Mouse (Mus musculus): Measurements from ENCODE around the gene Mia. TPM values are rescaled to one million over a fixed set of nuclear protein-coding genes. Genes with fewer than 3 reads are reported as not detected.

Gene Mia
- polyA plus RNA-seq, 1 experiment from 2014 or later, result 0.76 TPM

DNA sequence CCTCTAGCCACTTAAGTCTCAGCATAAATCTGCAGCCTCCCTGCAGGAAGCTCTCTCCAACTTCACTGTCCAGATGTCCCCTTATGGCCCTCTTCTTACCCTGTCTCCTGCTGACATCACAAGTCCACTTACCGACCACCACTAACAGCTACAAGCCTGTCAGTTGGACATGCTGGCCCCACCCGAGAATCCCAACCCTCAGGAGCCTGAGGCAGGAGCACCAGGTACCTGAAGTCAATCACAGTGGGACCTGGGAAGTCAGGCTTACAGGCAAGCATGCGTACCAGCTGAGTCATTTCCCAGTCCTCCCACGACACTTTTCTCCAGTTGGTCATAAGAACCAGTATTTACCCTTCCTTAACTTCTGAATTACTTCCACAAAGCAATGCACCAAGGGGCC is 12.8 kb upstream of the Mia start:
- no peaks in the 10 kb centered on the region for H3K27me3 ChIP-seq (ENCODE audit: control insufficient read depth, insufficient read depth, low read depth, low read length)
- H3K36me3 ChIP-seq (ENCODE audit: control insufficient read depth, insufficient read depth), result peaks cover 44% of the 10 kb centered on the region
- H3K27ac ChIP-seq (ENCODE audit: low read length), result no peak overlapping the region
- WGBS (ENCODE audit: insufficient replicate concordance), result 71% methylated on average over 4 of the region's 4 CpGs
- no peak overlapping the region for H3K4me3 ChIP-seq (ENCODE audit: low read depth, low read length)
- no peaks in the 10 kb centered on the region for H3K9me3 ChIP-seq (replicated peaks; ENCODE audit: control insufficient read depth, low read length)
- H3K4me1 ChIP-seq (ENCODE audit: control insufficient read depth, low read depth, low read length), result peaks cover 17% of the 10 kb centered on the region
- no peak for ATAC-seq (ENCODE audit: low read depth)
- no peak overlapping the region for H3K4me2 ChIP-seq (ENCODE audit: low read depth, low read length)
- no peak overlapping the region for H3K9ac ChIP-seq (ENCODE audit: low read depth, low read length)

DNA sequence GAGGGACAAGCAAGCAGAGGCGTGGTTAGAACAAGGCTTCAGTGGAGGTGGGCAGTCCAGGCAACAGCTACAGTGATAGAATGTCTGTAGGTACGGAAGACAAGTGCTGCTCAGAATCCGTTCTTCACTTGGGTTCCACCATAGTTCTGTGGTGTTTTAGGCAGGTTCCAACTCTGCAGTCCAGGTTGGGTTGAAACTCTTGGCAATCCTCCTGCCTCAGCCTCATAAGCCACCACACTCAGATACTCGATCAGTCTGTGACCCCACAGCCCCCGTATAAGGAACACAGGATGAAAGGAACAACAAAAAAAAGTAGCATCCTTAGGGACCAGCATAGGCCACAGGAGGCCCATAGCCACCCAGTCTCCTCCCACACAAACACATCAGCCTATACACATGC is 11.5 kb upstream of the Mia start:
- Histone ChIP-seq H3K4me3 (ENCODE audit: low read depth, low read length) (no peak overlapping the region), H3K4me1 (ENCODE audit: control insufficient read depth, low read depth, low read length) (peaks cover 17% of the 10 kb centered on the region), H3K4me2 (ENCODE audit: low read depth, low read length) (no peak overlapping the region), H3K36me3 (ENCODE audit: control insufficient read depth, insufficient read depth) (peaks cover 53% of the 10 kb centered on the region), H3K9me3 (replicated peaks; ENCODE audit: control insufficient read depth, low read length) (no peaks in the 10 kb centered on the region), H3K27ac (ENCODE audit: low read length) (no peak overlapping the region), H3K9ac (ENCODE audit: low read depth, low read length) (no peak overlapping the region), H3K27me3 (ENCODE audit: control insufficient read depth, insufficient read depth, low read depth, low read length) (no peaks in the 10 kb centered on the region)
- 84% methylated on average over 5 of the region's 5 CpGs for WGBS (ENCODE audit: insufficient replicate concordance)
- no peak for ATAC-seq (ENCODE audit: low read depth)

DNA sequence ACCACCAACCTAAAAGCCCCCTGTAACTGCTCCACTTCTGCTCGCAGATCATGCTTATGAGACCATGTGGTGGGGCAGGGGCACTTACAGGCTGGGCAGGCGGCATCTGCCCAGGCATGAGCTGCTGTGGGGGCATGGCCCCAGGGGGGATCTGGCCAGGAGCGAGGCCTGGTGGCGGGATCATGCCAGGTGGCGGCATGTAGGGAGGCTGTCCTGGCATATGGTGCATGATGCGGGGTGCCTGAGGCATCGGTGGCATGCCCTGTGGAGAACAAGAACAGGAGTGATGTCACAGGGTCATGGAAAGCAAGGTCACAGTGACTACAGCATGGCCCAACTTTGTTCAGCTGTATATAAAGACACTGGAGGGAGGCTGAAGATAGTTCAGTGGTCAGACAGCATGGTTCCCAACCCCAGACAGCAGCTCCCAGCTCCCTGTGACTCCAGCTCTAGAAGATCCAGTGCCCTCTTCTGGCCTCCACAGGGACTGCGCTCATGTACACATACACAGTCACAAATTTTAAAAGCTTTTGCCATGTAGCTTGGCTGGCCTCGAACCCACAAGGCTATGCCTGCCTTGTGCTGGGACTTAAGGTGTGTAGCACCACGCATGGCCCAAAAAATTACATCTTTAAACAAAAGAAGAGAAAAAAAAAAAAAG is 8.4 kb upstream of the Mia start:
- H3K4me1 ChIP-seq (ENCODE audit: control insufficient read depth, low read depth, low read length), result peaks cover under 1% of the 10 kb centered on the region
- no peak overlapping the region for H3K27ac ChIP-seq (ENCODE audit: low read length)
- no peak overlapping the region for H3K4me3 ChIP-seq (ENCODE audit: low read depth, low read length)
- peaks cover 75% of the 10 kb centered on the region for H3K36me3 ChIP-seq (ENCODE audit: control insufficient read depth, insufficient read depth)
- 86% methylated on average over 10 of the region's 10 CpGs for WGBS (ENCODE audit: insufficient replicate concordance)
- no peaks in the 10 kb centered on the region for H3K9me3 ChIP-seq (replicated peaks; ENCODE audit: control insufficient read depth, low read length)
- no peaks in the 10 kb centered on the region for H3K27me3 ChIP-seq (ENCODE audit: control insufficient read depth, insufficient read depth, low read depth, low read length)
- ATAC-seq (ENCODE audit: low read depth), result no peak
- no peak overlapping the region for H3K9ac ChIP-seq (ENCODE audit: low read depth, low read length)
- no peak overlapping the region for H3K4me2 ChIP-seq (ENCODE audit: low read depth, low read length)

DNA sequence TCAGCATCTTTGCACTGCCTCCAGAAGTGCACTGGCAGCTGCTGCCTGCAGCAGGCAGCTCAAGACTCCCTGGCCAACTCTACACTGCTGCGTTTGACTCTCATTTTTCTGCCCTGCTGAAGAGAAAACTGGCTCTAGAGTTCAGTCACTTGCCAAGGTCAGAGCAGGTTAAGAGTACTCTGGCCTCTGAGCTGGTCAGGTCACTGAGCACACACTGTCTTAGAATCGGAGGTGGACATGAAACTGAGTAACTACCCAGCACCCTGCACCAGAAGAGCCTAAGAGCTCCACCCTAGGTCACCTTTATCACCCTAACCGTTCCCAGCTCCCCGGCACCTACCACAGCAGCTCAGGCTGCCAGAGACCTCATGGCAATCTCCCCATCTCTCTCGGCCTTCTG is 5.0 kb upstream of the Mia start:
- no peak overlapping the region for H3K4me3 ChIP-seq (ENCODE audit: low read depth, low read length)
- H3K4me1 ChIP-seq (ENCODE audit: control insufficient read depth, low read depth, low read length), result no peaks in the 10 kb centered on the region
- no peak for ATAC-seq (ENCODE audit: low read depth)
- no peak overlapping the region for H3K4me2 ChIP-seq (ENCODE audit: low read depth, low read length)
- no peak overlapping the region for H3K27ac ChIP-seq (ENCODE audit: low read length)
- no peaks in the 10 kb centered on the region for H3K9me3 ChIP-seq (replicated peaks; ENCODE audit: control insufficient read depth, low read length)
- WGBS (ENCODE audit: insufficient replicate concordance), result 73% methylated on average over 5 of the region's 5 CpGs
- no peaks in the 10 kb centered on the region for H3K27me3 ChIP-seq (ENCODE audit: control insufficient read depth, insufficient read depth, low read depth, low read length)
- H3K36me3 ChIP-seq (ENCODE audit: control insufficient read depth, insufficient read depth), result peaks cover 53% of the 10 kb centered on the region
- no peak overlapping the region for H3K9ac ChIP-seq (ENCODE audit: low read depth, low read length)

DNA sequence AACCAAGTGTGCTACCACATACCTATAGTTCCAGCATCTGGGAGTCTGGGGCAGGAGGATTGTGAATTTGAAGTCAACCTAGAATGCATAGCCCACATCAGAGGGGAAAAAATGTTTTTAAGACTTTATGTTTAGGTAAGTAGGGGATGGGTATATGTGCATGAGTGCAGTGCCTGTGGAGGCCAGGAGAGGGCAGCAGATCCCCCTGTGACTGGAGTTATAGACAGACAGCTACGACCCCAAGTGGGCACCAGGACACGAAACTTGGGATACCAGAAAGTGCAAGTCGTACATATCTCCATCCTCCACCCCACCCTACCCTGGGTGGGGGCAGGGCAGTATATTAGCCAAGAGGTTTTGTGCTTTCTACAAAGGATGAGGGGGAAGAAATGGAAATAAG is 4.0 kb upstream of the Mia start:
- no peak overlapping the region for H3K9ac ChIP-seq (ENCODE audit: low read depth, low read length)
- no peak overlapping the region for H3K4me2 ChIP-seq (ENCODE audit: low read depth, low read length)
- no peak for ATAC-seq (ENCODE audit: low read depth)
- no peaks in the 10 kb centered on the region for H3K9me3 ChIP-seq (replicated peaks; ENCODE audit: control insufficient read depth, low read length)
- peaks cover 44% of the 10 kb centered on the region for H3K36me3 ChIP-seq (ENCODE audit: control insufficient read depth, insufficient read depth)
- no peak overlapping the region for H3K4me3 ChIP-seq (ENCODE audit: low read depth, low read length)
- H3K27ac ChIP-seq (ENCODE audit: low read length), result no peak overlapping the region
- 42% methylated on average over 3 of the region's 3 CpGs for WGBS (ENCODE audit: insufficient replicate concordance)
- peaks cover 4% of the 10 kb centered on the region for H3K4me1 ChIP-seq (ENCODE audit: control insufficient read depth, low read depth, low read length)
- H3K27me3 ChIP-seq (ENCODE audit: control insufficient read depth, insufficient read depth, low read depth, low read length), result no peaks in the 10 kb centered on the region

DNA sequence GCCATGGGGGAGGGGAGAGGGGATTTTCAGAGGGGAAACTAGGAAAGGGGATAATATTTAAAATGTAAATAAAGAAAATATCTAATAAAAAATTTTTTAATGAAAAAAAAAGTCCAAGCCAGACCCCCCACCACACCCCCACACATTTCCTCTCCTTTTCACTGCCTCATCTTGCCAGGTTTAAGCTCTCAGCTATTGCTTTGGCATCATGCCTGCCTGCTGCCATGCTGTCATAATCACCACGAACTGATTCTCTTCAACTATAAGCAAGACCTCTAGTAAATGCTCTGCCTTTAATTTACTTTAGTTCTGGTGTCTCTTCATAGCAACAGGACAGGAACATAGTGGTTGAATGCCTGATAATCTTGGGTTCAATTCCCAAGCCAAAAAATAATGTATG is 1.5 kb upstream of the Mia start:
- no peaks in the 10 kb centered on the region for H3K9me3 ChIP-seq (replicated peaks; ENCODE audit: control insufficient read depth, low read length)
- no peak overlapping the region for H3K4me2 ChIP-seq (ENCODE audit: low read depth, low read length)
- no peak for ATAC-seq (ENCODE audit: low read depth)
- H3K4me3 ChIP-seq (ENCODE audit: low read depth, low read length), result no peak overlapping the region
- H3K27ac ChIP-seq (ENCODE audit: low read length), result no peak overlapping the region
- peaks cover 23% of the 10 kb centered on the region for H3K36me3 ChIP-seq (ENCODE audit: control insufficient read depth, insufficient read depth)
- WGBS (ENCODE audit: insufficient replicate concordance), result 53% methylated on average over 1 of the region's 1 CpGs
- no peak overlapping the region for H3K9ac ChIP-seq (ENCODE audit: low read depth, low read length)
- H3K27me3 ChIP-seq (ENCODE audit: control insufficient read depth, insufficient read depth, low read depth, low read length), result no peaks in the 10 kb centered on the region
- peaks cover 19% of the 10 kb centered on the region for H3K4me1 ChIP-seq (ENCODE audit: control insufficient read depth, low read depth, low read length)

DNA sequence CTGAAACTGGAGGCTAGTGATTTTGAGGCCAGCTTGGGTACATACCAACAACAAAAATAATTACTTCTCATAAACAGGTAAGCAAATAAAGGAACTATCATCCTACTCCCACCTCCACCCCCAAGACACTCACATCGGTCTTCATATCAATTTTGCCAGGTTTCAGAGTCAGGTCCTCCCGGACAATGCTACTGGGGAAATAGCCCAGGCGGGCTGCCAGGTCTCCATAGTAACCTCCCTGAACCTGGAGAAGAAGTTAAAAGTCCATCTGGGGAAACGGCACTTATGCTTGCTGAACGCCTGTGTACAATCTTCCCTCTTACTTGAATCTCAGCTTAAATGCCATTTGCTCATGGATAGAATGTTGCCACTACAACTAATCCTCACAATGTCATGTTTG is 921 bp downstream of the Mia start:
- Histone ChIP-seq H3K27me3 (ENCODE audit: control insufficient read depth, insufficient read depth, low read depth, low read length) (no peaks in the 10 kb centered on the region), H3K4me1 (ENCODE audit: control insufficient read depth, low read depth, low read length) (peaks cover 19% of the 10 kb centered on the region), H3K27ac (ENCODE audit: low read length) (peak overlapping the region; percentile 27; the same call in 1 of the 2 replicates), H3K4me3 (ENCODE audit: low read depth, low read length) (no peak overlapping the region), H3K4me2 (ENCODE audit: low read depth, low read length) (no peak overlapping the region), H3K9me3 (replicated peaks; ENCODE audit: control insufficient read depth, low read length) (no peaks in the 10 kb centered on the region), H3K36me3 (ENCODE audit: control insufficient read depth, insufficient read depth) (peaks cover 4% of the 10 kb centered on the region), H3K9ac (ENCODE audit: low read depth, low read length) (no peak overlapping the region)
- 55% methylated on average over 5 of the region's 5 CpGs for WGBS (ENCODE audit: insufficient replicate concordance)
- no peak for ATAC-seq (ENCODE audit: low read depth)

DNA sequence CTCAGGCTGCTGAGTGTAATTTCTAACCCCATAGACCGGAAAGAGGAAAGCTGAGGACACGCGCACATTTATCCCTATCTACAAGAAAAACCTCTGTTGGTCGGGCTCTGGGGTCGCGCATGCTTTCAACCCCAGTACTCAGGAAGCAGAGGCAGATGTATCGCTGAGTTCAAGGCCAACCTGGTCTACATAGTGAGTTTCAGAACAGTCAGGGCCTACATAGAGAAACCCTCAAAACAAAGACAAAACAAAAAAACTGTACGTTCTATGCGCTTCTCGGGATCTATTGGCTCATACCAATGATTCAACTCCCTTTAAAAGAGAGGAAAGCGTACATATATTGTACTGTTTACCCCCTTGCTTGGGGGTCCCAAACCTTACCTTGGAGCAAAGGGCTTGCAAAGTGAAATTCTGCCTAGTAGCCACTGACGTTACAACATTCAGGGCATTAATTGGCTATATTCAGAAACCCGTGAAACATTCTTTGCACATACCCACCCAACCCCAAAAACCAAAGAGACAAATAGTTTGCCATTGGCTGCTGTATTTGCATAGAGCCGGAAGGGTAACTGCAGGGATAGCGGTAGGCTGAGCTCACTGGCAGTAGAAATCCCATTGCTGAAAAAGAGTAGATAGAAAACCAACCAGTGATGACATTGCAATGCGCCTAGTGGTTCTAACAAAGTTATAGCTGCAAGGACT is 1.6 kb downstream of the Mia start:
- H3K27ac ChIP-seq (ENCODE audit: low read length), result peak overlapping the region; percentile 27; the same call in 1 of the 2 replicates
- ATAC-seq (ENCODE audit: low read depth), result no peak
- H3K4me3 ChIP-seq (ENCODE audit: low read depth, low read length), result peak overlapping the region; percentile 89

More for the DNA sequence above, 1.6 kb downstream of the Mia start:
- no peaks in the 10 kb centered on the region for H3K36me3 ChIP-seq (ENCODE audit: control insufficient read depth, insufficient read depth)
- H3K9me3 ChIP-seq (replicated peaks; ENCODE audit: control insufficient read depth, low read length), result no peaks in the 10 kb centered on the region
- H3K27me3 ChIP-seq (ENCODE audit: control insufficient read depth, insufficient read depth, low read depth, low read length), result no peaks in the 10 kb centered on the region
- H3K4me1 ChIP-seq (ENCODE audit: control insufficient read depth, low read depth, low read length), result peaks cover 19% of the 10 kb centered on the region
- H3K4me2 ChIP-seq (ENCODE audit: low read depth, low read length), result peak overlapping the region; percentile 77
- H3K9ac ChIP-seq (ENCODE audit: low read depth, low read length), result peak overlapping the region; percentile 46
- 45% methylated on average over 16 of the region's 16 CpGs for WGBS (ENCODE audit: insufficient replicate concordance)
